Mouse (Mus musculus) liver, embryonic 14.5 days (tissue): Measurements from ENCODE around the gene Homez. TPM values are rescaled to one million over a fixed set of nuclear protein-coding genes. Genes with fewer than 3 reads are reported as not detected.

Experiments
- ATAC-seq: fragments of 200-750 bp; cut with Nextera tagmentation; 2 replicates; pipeline ENCODE4 v1.8.0; 2017; ENCODE audit warnings: moderate number of reproducible peaks, mild to moderate bottlenecking, moderate library complexity; ENCODE audit not compliant: insufficient read depth
- DNase-seq, 3 experiments: peaks; one replicate each; pipeline ENCODE4 v3.0.0-alpha.2; 2012 to 2013; ENCODE audit warnings: low read depth in 3 of 3, low spot score in 3 of 3
- H3K27ac ChIP-seq: fragments of 300-500 bp; sonication (generic); 2 replicates; pipeline ENCODE4 v1.5.1; 2014; ENCODE audit warnings: moderate library complexity, mild to moderate bottlenecking, control low read depth, inconsistent platforms
- H3K27me3 ChIP-seq: fragments of 300-500 bp; sonication (generic); 2 replicates; pipeline ENCODE4 v1.6.1; 2014; ENCODE audit warnings: mild to moderate bottlenecking, low read length, moderate library complexity; ENCODE audit not compliant: control insufficient read depth, insufficient read depth
- H3K36me3 ChIP-seq: fragments of 300-500 bp; sonication (generic); replicated peaks from 2 replicates; pipeline ENCODE4 v1.6.1; 2014; ENCODE audit warnings: low read depth; ENCODE audit not compliant: control insufficient read depth, insufficient read depth
- H3K4me1 ChIP-seq, 2 experiments: fragments of 200-500 bp in 1 of 2; fragments of 300-500 bp in 1 of 2; sonication (generic) in 1 of 2; replicated peaks; 2 replicates each; pipeline ENCODE4 v1.6.1; 2012 to 2014; ENCODE audit warnings: antibody characterized with exemption in 1 of 2, inconsistent platforms in 1 of 2, low read length in 1 of 2; ENCODE audit not compliant: control insufficient read depth in 2 of 2, insufficient read depth in 2 of 2
- H3K4me2 ChIP-seq: fragments of 300-500 bp; sonication (generic); 2 replicates; pipeline ENCODE4 v1.6.1; 2014; ENCODE audit warnings: low read depth, mild to moderate bottlenecking, control low read depth, moderate library complexity
- H3K4me3 ChIP-seq, 2 experiments: fragments of 200-500 bp in 1 of 2; fragments of 300-500 bp in 1 of 2; sonication (generic) in 1 of 2; 2 replicates each; pipeline ENCODE4 v1.5.1; 2012 to 2014; ENCODE audit warnings: low read depth in 2 of 2, low read length in 2 of 2, mild to moderate bottlenecking in 2 of 2, control low read depth in 1 of 2, inconsistent platforms in 1 of 2, moderate library complexity in 1 of 2; ENCODE audit not compliant: insufficient read depth in 1 of 2
- H3K9ac ChIP-seq: fragments of 300-500 bp; sonication (generic); replicated peaks from 2 replicates; pipeline ENCODE4 v1.6.1; 2014; ENCODE audit warnings: mild to moderate bottlenecking, control low read depth, moderate library complexity
- H3K9me3 ChIP-seq: fragments of 300-500 bp; sonication (generic); 2 replicates; pipeline ENCODE4 v1.6.1; 2016; ENCODE audit warnings: low read length, mixed read lengths; ENCODE audit not compliant: control insufficient read depth
- CTCF ChIP-seq: IDR thresholded peaks from 2 replicates; pipeline ENCODE4 v1.5.1; 2016; ENCODE audit warnings: antibody characterized with exemption, low read depth, control low read depth
- EP300 ChIP-seq: IDR thresholded peaks from 2 replicates; pipeline ENCODE4 v1.6.1; 2016; ENCODE audit warnings: antibody characterized with exemption, low read depth
- WGBS: fragments of 180-500 bp; shearing (Covaris S2); extraction: QIAGEN DNeasy Blood & Tissue Kit; methylation state at CpG from one replicate; pipeline ENCODE4 v1.1.7; 2014; ENCODE audit not compliant: insufficient replicate concordance; 5-methylcytosine and 5-hydroxymethylcytosine counted together
- polyA plus RNA-seq, 2 experiments: library from polyadenylated mRNA; depleted of rRNA in 1 of 2; stranded (reverse) in 1 of 2; unstranded in 1 of 2; fragments of >200 nt; fragmentation: Nextera tagmentation in 1 of 2; extraction: Ambion mirVana in 1 of 2; gene quantifications; 2 replicates each; pipeline versions ENCODE4 v1.2.1 to v1.2.3; 2012 to 2014

Gene Homez
- polyA plus RNA-seq, 2 experiments = 0.96 to 1.8 TPM

DNA sequence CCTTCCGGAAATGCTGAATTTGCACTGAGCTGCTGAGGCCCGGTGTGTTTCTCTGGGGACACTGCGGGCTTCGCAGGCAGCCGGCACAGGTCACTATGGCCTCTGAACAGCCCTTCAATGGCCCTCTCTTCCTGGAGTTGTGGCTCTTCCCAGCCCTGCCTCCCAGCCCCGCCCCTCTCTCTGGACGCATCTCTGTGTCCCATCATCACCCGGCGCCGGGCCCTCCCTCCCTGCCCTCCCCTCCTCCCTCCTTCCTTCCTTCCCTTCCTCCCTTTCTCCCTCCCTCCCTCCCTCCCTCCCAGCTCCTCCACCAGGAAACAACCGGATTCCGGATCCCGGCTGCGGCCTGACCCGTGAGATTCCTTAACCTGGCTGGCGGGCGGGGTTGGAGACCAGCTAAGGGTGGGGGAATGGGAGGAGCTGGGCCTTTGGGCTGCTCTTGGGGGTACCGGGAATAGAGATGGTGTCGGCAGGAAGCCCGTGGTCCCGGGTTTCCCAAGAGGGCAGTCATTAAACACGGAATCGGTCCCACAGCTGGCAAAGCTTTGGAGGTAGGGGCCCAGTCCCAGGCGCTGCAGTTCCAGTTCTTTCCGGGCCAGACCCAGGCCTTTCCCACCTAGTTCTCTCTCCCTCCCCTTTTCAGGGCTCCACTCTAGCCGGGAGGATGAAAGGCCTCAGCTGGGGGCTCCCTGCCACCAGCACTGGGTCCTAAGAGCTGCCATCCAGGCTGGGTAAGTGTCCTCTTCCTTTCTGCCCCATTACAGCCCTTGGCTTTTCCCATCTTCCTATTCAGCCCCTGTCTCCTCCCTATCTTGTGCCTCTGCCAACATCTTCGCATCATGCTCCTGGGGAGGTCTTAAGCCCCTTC is 12.6 kb upstream of the Homez start, which contains the start of the genes Bcl2l2 and Gm20521:
Gene Bcl2l2 (plus strand): TSS at position 224 of the 868 bp plus-strand sequence.
Gene Gm20521 (plus strand): TSS at position 288 of the 868 bp plus-strand sequence.
- peak within 1 kb of the TSS; percentile 35 for H3K27ac ChIP-seq
- peak in 1 of 3 experiments; percentile 58 for DNase-seq
- peaks cover 3 to 6% of the 10 kb centered on the region in 2 experiments; a peak in 3 of 4 replicates for H3K4me1 ChIP-seq
- no peaks in the 10 kb centered on the region for H3K27me3 ChIP-seq
- no peaks in the 10 kb centered on the region for H3K36me3 ChIP-seq
- 2% methylated on average over 27 of the region's 27 CpGs for WGBS
- peak; percentile 86 for ATAC-seq
- H3K9me3 ChIP-seq = no peaks in the 10 kb centered on the region
- TF ChIP-seq EP300 = no peak
- no peak for TF ChIP-seq CTCF
- H3K4me3 ChIP-seq = peak within 1 kb of the TSS; percentile 60 to 64
- peak within 1 kb of the TSS; percentile 54 for H3K9ac ChIP-seq
- H3K4me2 ChIP-seq = peak within 1 kb of the TSS; percentile 81

DNA sequence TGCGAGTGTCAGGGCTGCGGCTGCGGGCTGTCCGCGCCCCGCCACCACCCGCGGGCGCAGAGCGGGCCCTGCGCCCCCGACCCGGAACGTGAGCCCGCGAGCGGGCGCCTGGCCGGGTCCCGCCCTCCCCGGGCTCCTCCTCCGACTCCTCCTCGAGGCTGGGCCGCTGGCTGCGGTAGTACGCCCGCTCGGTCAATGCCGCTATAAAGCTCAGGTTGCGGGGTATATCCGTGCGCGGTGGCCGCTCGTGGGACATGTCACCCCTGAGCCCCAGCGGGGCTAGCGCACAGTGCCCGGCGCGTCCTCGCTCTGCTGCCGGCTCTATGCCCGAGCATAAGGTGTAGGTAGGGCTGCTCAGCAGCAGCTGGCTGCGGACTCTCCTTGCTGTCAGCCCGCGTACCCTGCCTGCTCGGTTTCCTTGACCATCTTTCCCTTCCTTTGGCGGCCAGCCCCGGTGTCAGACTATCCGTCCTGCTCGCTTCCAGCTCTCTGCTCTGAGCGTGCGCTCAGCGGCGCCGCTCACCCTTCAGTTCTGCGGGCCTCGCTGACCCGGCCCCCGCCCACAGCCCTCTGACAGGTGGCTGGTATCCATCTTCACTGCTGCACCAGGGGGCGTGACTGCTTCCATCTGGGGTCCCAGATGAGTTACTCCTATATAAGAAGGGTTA is 6.4 kb upstream of the Homez start, which contains the start of gene Ppp1r3e:
Gene Ppp1r3e (minus strand): TSS at position 503 of the 668 bp plus-strand sequence.
- DNase-seq = no peak
- WGBS = under 1% methylated on average over 48 of the region's 61 CpGs

DNA sequence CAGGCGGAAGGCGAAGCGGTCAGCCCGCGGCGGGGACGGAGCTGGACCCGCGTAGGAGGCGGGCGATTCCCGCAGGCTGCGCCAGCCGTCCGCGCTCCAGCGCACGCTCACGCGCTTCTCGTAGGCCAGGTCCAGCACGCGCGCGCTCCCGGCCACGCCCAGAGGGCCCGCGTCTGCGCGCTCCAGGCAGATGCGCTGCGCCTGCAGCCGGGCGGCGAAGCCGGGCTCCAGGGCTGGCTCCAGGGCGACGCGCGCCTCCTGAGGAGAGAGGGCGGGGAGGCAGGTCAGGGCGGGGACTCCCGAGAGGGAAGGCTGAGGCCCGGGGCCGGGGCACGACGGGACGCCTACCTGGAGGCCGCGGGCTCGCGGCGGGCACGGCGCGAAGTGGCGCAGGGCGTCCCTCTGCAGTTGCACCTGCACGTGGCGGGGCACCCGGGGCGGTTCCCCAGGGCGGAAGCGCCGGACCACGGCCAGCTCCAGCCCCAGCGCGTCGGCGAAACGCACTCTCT is 5.8 kb upstream of the Homez start:
- H3K4me1 ChIP-seq = peaks cover 7 to 11% of the 10 kb centered on the region in 2 experiments

More for the DNA sequence above, 6.4 kb upstream of the Homez start, which contains the start of gene Ppp1r3e:
- peak within 1 kb of the TSS; percentile 57 to 83 for H3K4me3 ChIP-seq
- ATAC-seq = peak; percentile 82
- TF ChIP-seq CTCF (no peak), EP300 (no peak)
- H3K36me3 ChIP-seq = no peaks in the 10 kb centered on the region
- no peaks in the 10 kb centered on the region for H3K9me3 ChIP-seq
- peak within 1 kb of the TSS; percentile 74 for H3K4me2 ChIP-seq
- H3K27me3 ChIP-seq = no peaks in the 10 kb centered on the region; the same call in 1 of the 2 replicates
- peaks cover 7 to 11% of the 10 kb centered on the region in 2 experiments for H3K4me1 ChIP-seq
- peak within 1 kb of the TSS; percentile 29 for H3K9ac ChIP-seq
- H3K27ac ChIP-seq = no peak within 1 kb of the TSS

DNA sequence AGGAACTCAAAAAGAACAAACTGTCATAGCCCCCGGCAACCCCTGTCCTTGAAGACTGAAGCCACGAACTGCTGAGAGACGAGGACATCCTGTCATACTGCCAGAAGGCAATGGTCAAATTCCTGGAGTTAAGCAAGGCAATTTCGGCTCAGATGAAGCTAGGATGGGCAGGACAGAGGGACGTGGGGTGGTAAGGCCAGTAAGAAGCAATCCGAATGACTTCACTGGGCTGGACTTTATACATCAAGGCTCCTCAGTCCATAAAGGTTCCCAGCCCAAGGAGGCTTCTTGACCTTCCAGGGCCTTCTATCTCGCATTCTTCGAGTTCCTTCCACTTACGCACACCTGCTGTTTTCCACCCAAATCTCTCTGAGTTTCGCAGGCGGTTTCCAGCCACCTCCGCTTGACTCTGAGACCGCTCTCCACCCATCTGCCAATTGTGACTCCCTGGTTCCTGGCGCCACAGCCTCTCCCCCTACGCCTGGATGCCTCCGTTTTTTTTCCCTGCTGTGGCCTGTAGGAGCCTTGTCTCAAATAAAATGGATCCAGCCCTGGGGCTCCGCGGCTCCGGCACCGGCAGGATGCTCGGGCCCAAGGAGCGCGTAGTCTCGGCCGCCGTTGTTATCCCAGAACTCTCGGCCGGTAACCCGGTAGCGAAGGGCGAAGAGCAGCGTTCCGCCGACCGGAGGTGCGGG is 5.2 kb upstream of the Homez start:
- peak; percentile 31 for ATAC-seq
- WGBS = 4% methylated on average over 36 of the region's 36 CpGs
- peak overlapping the region; percentile 74 for H3K4me2 ChIP-seq
- no peaks in the 10 kb centered on the region; the same call in 1 of the 2 replicates for H3K27me3 ChIP-seq
- H3K9ac ChIP-seq = peak overlapping the region; percentile 27
- H3K36me3 ChIP-seq = no peaks in the 10 kb centered on the region
- TF ChIP-seq EP300 = no peak
- no peak for TF ChIP-seq CTCF
- no peak for DNase-seq
- no peaks in the 10 kb centered on the region for H3K9me3 ChIP-seq
- peaks cover 7 to 11% of the 10 kb centered on the region in 2 experiments for H3K4me1 ChIP-seq
- no peak overlapping the region for H3K27ac ChIP-seq
- H3K4me3 ChIP-seq = peak overlapping the region; percentile 57 to 83

More for the DNA sequence above, 5.8 kb upstream of the Homez start:
- peak overlapping the region; percentile 57 to 83 for H3K4me3 ChIP-seq
- no peak for TF ChIP-seq CTCF
- no peak for TF ChIP-seq EP300
- no peaks in the 10 kb centered on the region; the same call in 1 of the 2 replicates for H3K27me3 ChIP-seq
- DNase-seq (peak; percentile 76 to 82 (median 81)), ATAC-seq (peak; percentile 93)
- H3K9ac ChIP-seq = peak overlapping the region; percentile 29
- no peak overlapping the region for H3K27ac ChIP-seq
- H3K4me2 ChIP-seq = peak overlapping the region; percentile 74
- under 1% methylated on average over 40 of the region's 72 CpGs for WGBS
- no peaks in the 10 kb centered on the region for H3K9me3 ChIP-seq
- H3K36me3 ChIP-seq = no peaks in the 10 kb centered on the region
